Mouse (Mus musculus): ENCODE data around the gene 2310034G01Rik.

DNA sequence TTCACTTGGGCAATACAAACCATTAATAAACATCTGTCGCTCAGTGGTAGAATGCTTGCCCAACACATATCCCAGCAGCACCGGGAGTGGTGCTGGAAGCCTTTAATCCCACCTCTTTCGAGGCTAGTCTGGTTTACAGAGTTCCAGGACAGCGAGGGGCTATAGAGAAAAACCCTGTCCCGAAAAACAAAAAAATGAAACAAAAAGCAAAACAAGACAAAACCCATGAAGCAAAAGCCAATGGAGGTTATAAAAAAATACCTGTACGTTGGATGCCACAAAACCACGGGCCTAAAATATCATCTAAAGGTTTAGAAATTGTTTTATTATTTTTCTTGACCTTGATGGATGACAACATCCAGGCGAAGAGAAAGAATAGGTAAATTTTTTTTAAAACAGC, 46.0 kb upstream of the 2310034G01Rik start:
- TF ChIP-seq CTCF (IDR thresholded peaks at IDR 0.05; ENCODE audit: borderline replicate concordance, insufficient read depth, low read length) (no peak), POLR2A (IDR thresholded peaks at IDR 0.05; ENCODE audit: low read depth, low read length) (no peak)
